Mouse (Mus musculus): ENCODE data around the gene H2al1f. TPM values are rescaled to one million over a fixed set of nuclear protein-coding genes. Genes with fewer than 3 reads are reported as not detected.
"Not testable (repeated sequence)": the region's sequence is repeated elsewhere in the genome, so short reads cannot be mapped to it uniquely, and the experiment has no call there.

Gene H2al1f
- not detected in 2 replicates for polyA plus RNA-seq (2016; fragmentation: Nextera tagmentation; extraction: Ambion mirVana)

DNA sequence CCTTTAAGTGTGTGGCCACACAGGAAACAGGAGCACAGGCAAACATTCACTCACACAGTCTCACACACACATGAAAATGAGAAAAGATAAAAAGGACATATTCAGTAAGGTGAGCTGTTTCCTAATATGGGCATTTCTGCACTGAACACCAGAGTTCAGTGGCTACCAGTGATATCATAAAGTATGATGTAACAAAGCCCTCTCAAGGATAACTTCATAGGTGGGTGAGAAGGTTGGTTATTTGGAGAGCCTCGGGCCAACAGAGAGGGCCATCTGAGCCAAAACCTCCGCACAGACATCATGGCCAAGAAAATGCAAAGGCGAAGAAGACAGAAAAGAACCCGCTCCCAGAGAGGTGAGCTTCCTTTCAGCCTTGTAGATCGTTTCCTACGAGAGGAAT, at the start of gene H2al1f:
TSS of gene H2al1f (plus strand) at position 301 of the 400 bp plus-strand sequence.
- H3K9me3 ChIP-seq; H3K27ac ChIP-seq (replicated peaks); DNase-seq (ENCODE audit: low spot score); H3K4me3 ChIP-seq; H3K27me3 ChIP-seq (replicated peaks; ENCODE audit: low read depth, poor library complexity, severe bottlenecking); H3K4me1 ChIP-seq; H3K36me3 ChIP-seq (replicated peaks): not testable (repeated sequence)
- WGBS, result no CpG with 5 or more reads among the region's 6 CpGs

DNA sequence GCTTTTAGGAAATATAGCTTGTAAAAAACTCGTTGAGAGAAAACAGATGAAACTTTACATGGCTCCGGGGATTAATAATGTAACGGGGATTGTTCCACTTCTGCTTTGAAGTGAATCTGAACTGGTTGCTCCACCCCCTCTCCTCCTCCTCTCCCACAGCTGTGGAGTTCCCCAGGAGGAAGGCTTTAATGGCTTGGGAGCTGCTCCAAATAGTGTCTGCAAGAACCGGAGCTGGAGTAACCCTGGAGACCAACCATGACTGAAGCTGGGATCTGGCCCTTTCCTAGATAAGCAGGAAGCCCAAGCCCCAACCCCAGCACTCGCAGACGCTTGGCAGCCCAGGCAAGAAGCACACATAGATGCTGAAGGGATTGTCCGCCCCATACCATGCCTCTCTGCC, 47.2 kb upstream of the H2al1f start:
- Histone ChIP-seq H3K4me3 (no peak overlapping the region), H3K27me3 (replicated peaks; ENCODE audit: low read depth, poor library complexity, severe bottlenecking) (peaks cover 94% of the 10 kb centered on the region), H3K36me3 (replicated peaks) (no peaks in the 10 kb centered on the region), H3K4me1 (no peaks in the 10 kb centered on the region), H3K27ac (replicated peaks) (no peak overlapping the region), H3K9me3 (no peaks in the 10 kb centered on the region)
- no peak for DNase-seq (ENCODE audit: low spot score)
- WGBS, result 78% methylated on average over 7 of the region's 7 CpGs

DNA sequence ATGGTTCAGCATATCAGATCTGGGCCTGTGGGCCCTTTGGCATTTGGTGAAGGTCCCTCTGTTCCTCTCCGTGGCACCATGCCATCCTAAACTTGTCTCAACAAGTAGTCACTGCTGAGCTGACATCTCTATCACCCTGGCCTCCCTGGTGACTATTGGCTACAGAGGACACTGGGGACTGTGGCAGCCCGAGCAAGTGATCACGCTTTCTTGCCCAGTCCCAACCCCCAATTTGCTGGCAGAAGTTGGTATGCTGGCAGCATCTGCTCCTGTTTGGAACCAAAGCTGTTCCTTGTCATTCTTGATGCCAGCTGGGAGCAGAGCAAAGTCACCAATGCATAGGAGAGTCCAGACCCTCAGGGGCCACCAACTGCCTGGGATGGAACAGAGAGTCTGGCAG, 45.9 kb upstream of the H2al1f start:
- no peak for DNase-seq (ENCODE audit: low spot score)
- Histone ChIP-seq H3K27ac (replicated peaks) (no peak overlapping the region), H3K36me3 (replicated peaks) (no peaks in the 10 kb centered on the region), H3K4me3 (no peak overlapping the region), H3K9me3 (no peaks in the 10 kb centered on the region), H3K4me1 (no peaks in the 10 kb centered on the region), H3K27me3 (replicated peaks; ENCODE audit: low read depth, poor library complexity, severe bottlenecking) (peaks cover 97% of the 10 kb centered on the region)
- WGBS, result 92% methylated on average over 3 of the region's 3 CpGs

DNA sequence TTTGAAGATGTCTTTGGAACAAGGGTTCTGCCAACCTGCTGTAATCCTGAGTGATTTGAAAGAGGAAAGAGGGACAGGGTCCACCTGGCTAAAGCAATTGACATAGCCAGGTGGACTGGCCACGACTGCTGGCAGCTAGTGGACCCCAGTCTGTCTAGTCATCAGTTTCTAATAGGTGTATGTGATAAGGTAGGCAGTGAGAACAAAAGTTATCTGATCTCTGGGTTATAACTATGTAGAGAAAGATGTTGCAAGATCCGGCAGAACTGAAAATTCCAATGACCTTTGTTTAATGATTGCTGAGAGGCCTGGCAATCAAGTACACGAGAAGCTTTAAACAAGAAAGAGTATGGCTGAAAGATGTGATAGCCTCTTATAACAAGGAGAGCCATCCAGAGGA, 41.8 kb upstream of the H2al1f start:
- H3K4me1 ChIP-seq, result no peaks in the 10 kb centered on the region
- no peak overlapping the region for H3K4me3 ChIP-seq
- no peak for DNase-seq (ENCODE audit: low spot score)

DNA sequence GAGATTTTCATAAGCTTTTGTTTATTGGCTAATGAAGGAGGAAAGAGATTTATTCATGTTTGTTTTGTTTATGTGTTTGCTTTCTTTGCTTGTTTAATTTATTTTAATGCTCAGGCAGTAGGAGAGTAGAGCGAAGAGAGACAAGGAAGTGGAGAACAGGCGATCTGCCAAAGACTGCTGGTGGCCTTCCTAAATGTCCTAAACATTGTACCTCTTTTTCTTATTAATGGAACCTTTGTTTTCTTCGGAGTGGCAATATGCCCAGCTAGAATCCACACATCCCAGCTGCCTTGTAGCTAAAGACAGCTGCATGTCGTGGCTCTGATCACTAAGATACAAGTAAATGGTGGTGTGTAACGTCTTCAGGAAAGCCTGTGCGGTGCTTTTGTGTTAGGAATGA, 37.9 kb upstream of the H2al1f start:
- 85% methylated on average over 6 of the region's 6 CpGs for WGBS
- H3K27ac ChIP-seq (replicated peaks), result no peak overlapping the region
- no peaks in the 10 kb centered on the region for H3K9me3 ChIP-seq
- no peaks in the 10 kb centered on the region for H3K36me3 ChIP-seq (replicated peaks)
- H3K4me3 ChIP-seq, result no peak overlapping the region
- no peak for DNase-seq (ENCODE audit: low spot score)
- no peaks in the 10 kb centered on the region for H3K4me1 ChIP-seq
- peaks cover 59% of the 10 kb centered on the region for H3K27me3 ChIP-seq (replicated peaks; ENCODE audit: low read depth, poor library complexity, severe bottlenecking)

More for the DNA sequence above, 41.8 kb upstream of the H2al1f start:
- H3K9me3 ChIP-seq, result no peaks in the 10 kb centered on the region
- H3K27me3 ChIP-seq (replicated peaks; ENCODE audit: low read depth, poor library complexity, severe bottlenecking), result peaks cover 85% of the 10 kb centered on the region
- H3K27ac ChIP-seq (replicated peaks), result no peak overlapping the region
- 83% methylated on average over 3 of the region's 3 CpGs for WGBS
- no peaks in the 10 kb centered on the region for H3K36me3 ChIP-seq (replicated peaks)

DNA sequence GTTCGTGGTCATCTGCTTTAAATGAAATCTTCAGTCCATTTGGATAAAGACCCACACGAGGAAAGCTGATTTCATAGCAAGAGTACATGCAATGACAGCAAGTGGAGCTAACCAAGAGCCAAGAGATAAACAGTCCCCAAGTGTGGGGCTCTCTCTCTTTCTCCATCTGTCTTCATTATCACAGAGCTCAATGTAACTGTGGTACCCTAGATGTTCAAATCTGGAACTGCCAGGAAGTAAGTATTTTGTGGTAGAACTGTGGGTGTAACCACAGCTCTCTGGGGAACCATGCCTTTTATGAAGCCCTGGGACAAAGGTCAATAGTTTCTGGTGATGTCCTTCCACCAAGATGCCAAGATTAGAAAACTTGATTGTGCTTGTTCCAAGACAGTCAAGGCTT, 34.2 kb upstream of the H2al1f start:
- H3K4me1 ChIP-seq, result no peaks in the 10 kb centered on the region
- no peak for DNase-seq (ENCODE audit: low spot score)
- no peak overlapping the region for H3K27ac ChIP-seq (replicated peaks)
- H3K9me3 ChIP-seq, result no peaks in the 10 kb centered on the region
- H3K27me3 ChIP-seq (replicated peaks; ENCODE audit: low read depth, poor library complexity, severe bottlenecking), result peaks cover 38% of the 10 kb centered on the region
- 74% methylated on average over 2 of the region's 2 CpGs for WGBS
- no peak overlapping the region for H3K4me3 ChIP-seq
- H3K36me3 ChIP-seq (replicated peaks), result no peaks in the 10 kb centered on the region

DNA sequence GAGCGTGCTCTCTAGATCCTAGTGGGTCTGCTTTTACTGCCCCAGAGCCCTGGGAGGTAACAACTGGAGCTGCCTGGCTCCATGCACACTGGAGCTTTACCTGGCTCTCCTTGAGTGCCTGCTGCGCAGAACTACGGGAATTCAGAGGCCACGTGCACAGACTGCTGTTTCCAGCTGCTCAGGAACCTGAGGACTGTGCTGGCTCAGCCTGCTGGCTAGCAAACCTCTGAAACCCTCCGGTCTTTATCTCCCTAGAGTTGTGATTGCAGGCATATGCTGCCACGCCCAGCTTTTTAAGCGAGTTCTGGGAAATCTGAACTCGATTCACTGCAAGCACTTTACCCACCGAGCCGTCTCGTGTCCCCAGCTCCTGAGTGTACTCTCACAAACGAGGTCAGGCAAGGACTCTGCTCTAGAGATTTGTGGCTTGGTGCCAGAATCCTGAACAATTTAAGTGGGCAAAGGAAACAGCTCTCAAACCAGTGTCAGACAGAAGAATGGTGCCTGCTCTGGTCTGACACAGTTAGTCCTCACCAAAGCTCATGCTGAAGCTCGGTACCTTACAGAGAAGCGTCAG, 26.6 kb upstream of the H2al1f start:
- Histone ChIP-seq H3K27ac (replicated peaks) (no peak overlapping the region), H3K36me3 (replicated peaks) (no peaks in the 10 kb centered on the region), H3K4me1 (no peaks in the 10 kb centered on the region), H3K4me3 (no peak overlapping the region), H3K9me3 (no peaks in the 10 kb centered on the region), H3K27me3 (replicated peaks; ENCODE audit: low read depth, poor library complexity, severe bottlenecking) (peaks cover 66% of the 10 kb centered on the region)
- WGBS, result 81% methylated on average over 14 of the region's 14 CpGs
- DNase-seq (ENCODE audit: low spot score), result no peak

DNA sequence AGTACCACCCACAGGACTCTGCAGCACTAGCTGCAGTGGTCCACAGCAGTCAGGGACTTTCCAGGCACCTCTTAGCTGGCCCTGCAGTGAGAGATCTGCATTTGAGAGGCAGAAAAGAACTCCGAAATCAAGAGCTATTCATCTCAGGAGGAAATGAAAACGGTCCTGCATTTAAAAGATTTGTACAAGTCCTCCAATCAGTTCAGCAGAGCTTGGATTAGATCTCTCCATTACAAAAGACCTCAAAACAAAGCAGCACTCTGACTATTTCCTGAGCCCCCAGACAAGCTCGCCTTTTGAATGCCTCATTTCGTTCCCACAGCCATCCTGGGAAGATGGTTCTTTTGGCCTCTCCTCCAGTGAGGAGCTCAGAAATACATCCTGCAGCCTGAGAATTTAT, 25.7 kb upstream of the H2al1f start:
- no peaks in the 10 kb centered on the region for H3K9me3 ChIP-seq
- 53% methylated on average over 4 of the region's 4 CpGs for WGBS
- no peaks in the 10 kb centered on the region for H3K4me1 ChIP-seq
- peaks cover 72% of the 10 kb centered on the region for H3K27me3 ChIP-seq (replicated peaks; ENCODE audit: low read depth, poor library complexity, severe bottlenecking)
- no peaks in the 10 kb centered on the region for H3K36me3 ChIP-seq (replicated peaks)
- no peak overlapping the region for H3K4me3 ChIP-seq
- DNase-seq (ENCODE audit: low spot score), result no peak
- H3K27ac ChIP-seq (replicated peaks), result no peak overlapping the region

DNA sequence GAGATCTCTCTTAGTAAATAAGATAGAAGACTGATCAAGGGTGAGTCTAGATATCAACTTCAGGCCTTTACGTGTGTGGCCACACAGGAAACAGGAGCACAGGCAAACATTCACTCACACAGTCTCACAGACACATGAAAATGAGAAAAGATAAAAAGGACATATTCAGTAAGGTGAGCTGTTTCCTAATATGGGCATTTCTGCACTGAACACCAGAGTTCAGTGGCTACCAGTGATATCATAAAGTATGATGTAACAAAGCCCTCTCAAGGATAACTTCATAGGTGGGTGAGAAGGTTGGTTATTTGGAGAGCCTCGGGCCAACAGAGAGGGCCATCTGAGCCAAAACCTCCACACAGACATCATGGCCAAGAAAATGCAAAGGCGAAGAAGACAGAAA, 16.0 kb upstream of the H2al1f start, which contains the start of gene H2al1a:
TSS of gene H2al1a (plus strand) at position 301 of the 400 bp plus-strand sequence.
- not testable (repeated sequence) for H3K27ac ChIP-seq (replicated peaks)

DNA sequence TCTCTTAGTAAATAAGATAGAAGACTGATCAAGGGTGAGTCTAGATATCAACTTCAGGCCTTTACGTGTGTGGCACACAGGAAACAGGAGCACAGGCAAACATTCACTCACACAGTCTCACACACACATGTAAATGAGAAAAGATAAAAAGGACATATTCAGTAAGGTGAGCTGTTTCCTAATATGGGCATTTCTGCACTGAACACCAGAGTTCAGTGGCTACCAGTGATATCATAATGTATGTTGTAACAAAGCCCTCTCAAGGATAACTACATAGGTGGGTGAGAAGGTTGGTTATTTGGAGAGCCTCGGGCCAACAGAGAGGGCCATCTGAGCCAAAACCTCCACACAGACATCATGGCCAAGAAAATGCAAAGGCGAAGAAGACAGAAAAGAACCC, 12.8 kb upstream of the H2al1f start, which contains the start of gene H2al1b:
TSS of gene H2al1b (plus strand) at position 301 of the 400 bp plus-strand sequence.
- H3K27me3 ChIP-seq (replicated peaks; ENCODE audit: low read depth, poor library complexity, severe bottlenecking); H3K4me3 ChIP-seq; H3K27ac ChIP-seq (replicated peaks); H3K9me3 ChIP-seq; H3K4me1 ChIP-seq; H3K36me3 ChIP-seq (replicated peaks); DNase-seq (ENCODE audit: low spot score): not testable (repeated sequence)
- 94% methylated on average over 1 of the region's 3 CpGs for WGBS

More for the DNA sequence above, 16.0 kb upstream of the H2al1f start, which contains the start of gene H2al1a:
- peaks cover 14% of the 10 kb centered on the region for H3K27me3 ChIP-seq (replicated peaks; ENCODE audit: low read depth, poor library complexity, severe bottlenecking)
- not testable (repeated sequence) for H3K9me3 ChIP-seq; H3K36me3 ChIP-seq (replicated peaks); H3K4me3 ChIP-seq; DNase-seq (ENCODE audit: low spot score); H3K4me1 ChIP-seq
- WGBS, result no CpG with 5 or more reads among the region's 3 CpGs

DNA sequence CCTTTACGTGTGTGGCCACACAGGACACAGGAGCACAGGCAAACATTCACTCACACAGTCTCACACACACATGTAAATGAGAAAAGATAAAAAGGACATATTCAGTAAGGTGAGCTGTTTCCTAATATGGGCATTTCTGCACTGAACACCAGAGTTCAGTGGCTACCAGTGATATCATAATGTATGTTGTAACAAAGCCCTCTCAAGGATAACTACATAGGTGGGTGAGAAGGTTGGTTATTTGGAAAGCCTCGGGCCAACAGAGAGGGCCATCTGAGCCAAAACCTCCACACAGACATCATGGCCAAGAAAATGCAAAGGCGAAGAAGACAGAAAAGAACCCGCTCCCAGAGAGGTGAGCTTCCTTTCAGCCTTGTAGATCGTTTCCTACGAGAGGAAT, 9.6 kb upstream of the H2al1f start, which contains the start of gene H2al1c:
TSS of gene H2al1c (plus strand) at position 301 of the 400 bp plus-strand sequence.
- H3K4me3 ChIP-seq; H3K27ac ChIP-seq (replicated peaks); H3K9me3 ChIP-seq; DNase-seq (ENCODE audit: low spot score); H3K4me1 ChIP-seq; H3K36me3 ChIP-seq (replicated peaks); H3K27me3 ChIP-seq (replicated peaks; ENCODE audit: low read depth, poor library complexity, severe bottlenecking): not testable (repeated sequence)
- 98% methylated on average over 2 of the region's 6 CpGs for WGBS

DNA sequence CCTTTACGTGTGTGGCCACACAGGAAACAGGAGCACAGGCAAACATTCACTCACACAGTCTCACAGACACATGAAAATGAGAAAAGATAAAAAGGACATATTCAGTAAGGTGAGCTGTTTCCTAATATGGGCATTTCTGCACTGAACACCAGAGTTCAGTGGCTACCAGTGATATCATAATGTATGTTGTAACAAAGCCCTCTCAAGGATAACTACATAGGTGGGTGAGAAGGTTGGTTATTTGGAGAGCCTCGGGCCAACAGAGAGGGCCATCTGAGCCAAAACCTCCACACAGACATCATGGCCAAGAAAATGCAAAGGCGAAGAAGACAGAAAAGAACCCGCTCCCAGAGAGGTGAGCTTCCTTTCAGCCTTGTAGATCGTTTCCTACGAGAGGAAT, 6.4 kb upstream of the H2al1f start, which contains the start of gene H2al1d:
TSS of gene H2al1d (plus strand) at position 301 of the 400 bp plus-strand sequence.
- DNase-seq (ENCODE audit: low spot score); H3K9me3 ChIP-seq; H3K27me3 ChIP-seq (replicated peaks; ENCODE audit: low read depth, poor library complexity, severe bottlenecking); H3K27ac ChIP-seq (replicated peaks); H3K4me1 ChIP-seq; H3K36me3 ChIP-seq (replicated peaks); H3K4me3 ChIP-seq: not testable (repeated sequence)
- WGBS, result no CpG with 5 or more reads among the region's 6 CpGs

DNA sequence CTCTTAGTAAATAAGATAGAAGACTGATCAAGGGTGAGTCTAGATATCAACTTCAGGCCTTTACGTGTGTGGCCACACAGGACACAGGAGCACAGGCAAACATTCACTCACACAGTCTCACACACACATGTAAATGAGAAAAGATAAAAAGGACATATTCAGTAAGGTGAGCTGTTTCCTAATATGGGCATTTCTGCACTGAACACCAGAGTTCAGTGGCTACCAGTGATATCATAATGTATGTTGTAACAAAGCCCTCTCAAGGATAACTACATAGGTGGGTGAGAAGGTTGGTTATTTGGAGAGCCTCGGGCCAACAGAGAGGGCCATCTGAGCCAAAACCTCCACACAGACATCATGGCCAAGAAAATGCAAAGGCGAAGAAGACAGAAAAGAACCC, 3.3 kb upstream of the H2al1f start, which contains the start of gene H2al1e:
TSS of gene H2al1e (plus strand) at position 301 of the 400 bp plus-strand sequence.
- no CpG with 5 or more reads among the region's 3 CpGs for WGBS
- not testable (repeated sequence) for H3K4me1 ChIP-seq; DNase-seq (ENCODE audit: low spot score); H3K27ac ChIP-seq (replicated peaks); H3K4me3 ChIP-seq; H3K36me3 ChIP-seq (replicated peaks); H3K27me3 ChIP-seq (replicated peaks; ENCODE audit: low read depth, poor library complexity, severe bottlenecking); H3K9me3 ChIP-seq
